Mouse (Mus musculus) testis, adult 2 months (tissue): ENCODE measurements around the gene Clstn2.

Experiments used
- CTCF ChIP-seq: fragments of 200-500 bp; IDR thresholded peaks from 2 replicates; pipeline ENCODE4 v1.5.1; 2012; ENCODE audit warnings: low read depth, mild to moderate bottlenecking, inconsistent platforms, low read length, moderate library complexity; ENCODE audit not compliant: control insufficient read depth, insufficient read depth, insufficient replicate concordance
- POLR2A ChIP-seq: fragments of 200-500 bp; IDR thresholded peaks from 2 replicates; pipeline ENCODE4 v1.6.1; 2012; ENCODE audit warnings: low read depth, mild to moderate bottlenecking, inconsistent platforms, low read length, moderate library complexity; ENCODE audit not compliant: control insufficient read depth

DNA sequence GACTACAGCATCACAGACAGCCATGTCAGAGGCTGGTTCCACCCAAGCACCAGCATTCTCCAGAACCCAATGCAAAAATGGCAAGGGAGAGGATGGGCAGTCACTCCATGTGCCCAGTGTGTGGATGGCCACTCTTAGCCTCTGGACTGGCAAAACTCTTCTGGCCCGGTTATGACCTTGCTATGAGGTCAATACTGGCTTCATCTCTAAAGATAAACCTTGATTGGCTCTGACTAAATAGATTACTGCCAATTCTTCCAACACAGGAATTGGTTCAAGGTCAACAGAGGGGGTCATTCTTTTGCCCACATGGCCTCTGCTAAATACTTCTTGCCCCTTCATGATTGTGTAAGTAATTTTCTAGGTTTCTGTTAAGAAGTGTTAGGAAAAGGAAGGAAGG lies 505.1 kb downstream of the Clstn2 start:
- TF ChIP-seq POLR2A (no peak), CTCF (no peak)
